Mouse (Mus musculus) stomach, embryonic 15.5 days (tissue): ENCODE measurements around the gene Tnrc6c. TPM values are rescaled to one million over a fixed set of nuclear protein-coding genes. Genes with fewer than 3 reads are reported as not detected.

Experiments used
- ATAC-seq: fragments of 200-750 bp; cut with Nextera tagmentation; 2 replicates; pipeline ENCODE4 v1.8.0; 2017; ENCODE audit warnings: low read depth, moderate number of reproducible peaks, moderate TSS enrichment; ENCODE audit not compliant: insufficient read depth, low FRiP score
- H3K27ac ChIP-seq: fragments of 300-500 bp; sonication (generic); 2 replicates; pipeline ENCODE4 v1.5.1; 2015; ENCODE audit warnings: mild to moderate bottlenecking, inconsistent platforms
- H3K27me3 ChIP-seq: fragments of 300-500 bp; sonication (generic); replicated peaks from 2 replicates; pipeline ENCODE4 v1.6.1; 2015; ENCODE audit warnings: inconsistent platforms
- H3K36me3 ChIP-seq: fragments of 300-500 bp; sonication (generic); 2 replicates; pipeline ENCODE4 v1.6.1; 2015; ENCODE audit warnings: inconsistent platforms
- H3K4me1 ChIP-seq: fragments of 300-500 bp; sonication (generic); 2 replicates; pipeline ENCODE4 v1.6.1; 2015; ENCODE audit warnings: inconsistent platforms
- H3K4me2 ChIP-seq: fragments of 300-500 bp; sonication (generic); 2 replicates; pipeline ENCODE4 v1.6.1; 2015; ENCODE audit warnings: mild to moderate bottlenecking, inconsistent platforms
- H3K4me3 ChIP-seq: fragments of 300-500 bp; sonication (generic); replicated peaks from 2 replicates; pipeline ENCODE4 v1.5.1; 2015; ENCODE audit warnings: inconsistent platforms
- H3K9ac ChIP-seq: fragments of 300-500 bp; sonication (generic); 2 replicates; pipeline ENCODE4 v1.6.1; 2015; ENCODE audit warnings: inconsistent platforms
- H3K9me3 ChIP-seq: fragments of 300-500 bp; sonication (generic); 2 replicates; pipeline ENCODE4 v1.6.1; 2016; ENCODE audit warnings: inconsistent platforms
- WGBS: fragments of 180-500 bp; shearing (Covaris S2); methylation state at CpG from one replicate; pipeline ENCODE4 v1.1.7; 2015; 5-methylcytosine and 5-hydroxymethylcytosine counted together
- polyA plus RNA-seq: library from polyadenylated mRNA; unstranded; fragments of >200 nt; fragmentation: Nextera tagmentation; extraction: Ambion mirVana; gene quantifications from 2 replicates; pipeline ENCODE4 v1.2.1, GENCODE M21; 2015

Tnrc6c gene
- polyA plus RNA-seq, 1 experiment from 2014 or later, result 12.2 TPM

GRCm38 (mm10) chr11:117803166-117803688 is 149.1 kb downstream of the Tnrc6c start:
- Histone ChIP-seq H3K27me3 (no peaks in the 10 kb centered on the region), H3K36me3 (no peaks in the 10 kb centered on the region), H3K4me2 (no peak overlapping the region), H3K9ac (no peak overlapping the region), H3K4me1 (peaks cover 3% of the 10 kb centered on the region), H3K9me3 (no peaks in the 10 kb centered on the region), H3K4me3 (no peak overlapping the region), H3K27ac (no peak overlapping the region)
- WGBS, result 90% methylated on average over 3 of the region's 3 CpGs
- no peak for ATAC-seq

DNA sequence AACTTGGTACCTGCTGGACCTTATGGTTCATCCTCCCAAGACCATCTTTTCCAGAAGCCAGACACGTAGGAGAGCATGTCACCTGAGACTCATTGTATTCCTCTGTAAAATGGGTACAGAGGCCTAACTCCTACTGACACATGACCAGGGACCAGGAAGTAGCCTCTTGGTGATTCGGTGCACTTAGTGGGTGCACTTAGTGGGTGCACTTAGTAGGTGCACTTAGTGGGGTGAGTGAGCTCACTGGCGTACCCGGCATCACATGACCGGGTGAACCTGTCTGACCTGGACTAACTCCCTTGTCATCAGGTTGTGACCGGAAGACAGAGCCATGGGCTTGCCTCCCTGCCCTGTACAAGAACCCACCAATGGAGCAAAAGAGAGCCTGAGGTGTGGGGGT is 152.7 kb downstream of the Tnrc6c start:
- no peak overlapping the region for H3K27ac ChIP-seq
- peaks cover 9% of the 10 kb centered on the region for H3K4me1 ChIP-seq
- no peak for ATAC-seq
- H3K4me2 ChIP-seq, result no peak overlapping the region
- H3K9ac ChIP-seq, result no peak overlapping the region
- no peaks in the 10 kb centered on the region for H3K36me3 ChIP-seq
- H3K9me3 ChIP-seq, result no peaks in the 10 kb centered on the region
- no peaks in the 10 kb centered on the region for H3K27me3 ChIP-seq
- WGBS, result 91% methylated on average over 6 of the region's 6 CpGs
- no peak overlapping the region for H3K4me3 ChIP-seq

DNA sequence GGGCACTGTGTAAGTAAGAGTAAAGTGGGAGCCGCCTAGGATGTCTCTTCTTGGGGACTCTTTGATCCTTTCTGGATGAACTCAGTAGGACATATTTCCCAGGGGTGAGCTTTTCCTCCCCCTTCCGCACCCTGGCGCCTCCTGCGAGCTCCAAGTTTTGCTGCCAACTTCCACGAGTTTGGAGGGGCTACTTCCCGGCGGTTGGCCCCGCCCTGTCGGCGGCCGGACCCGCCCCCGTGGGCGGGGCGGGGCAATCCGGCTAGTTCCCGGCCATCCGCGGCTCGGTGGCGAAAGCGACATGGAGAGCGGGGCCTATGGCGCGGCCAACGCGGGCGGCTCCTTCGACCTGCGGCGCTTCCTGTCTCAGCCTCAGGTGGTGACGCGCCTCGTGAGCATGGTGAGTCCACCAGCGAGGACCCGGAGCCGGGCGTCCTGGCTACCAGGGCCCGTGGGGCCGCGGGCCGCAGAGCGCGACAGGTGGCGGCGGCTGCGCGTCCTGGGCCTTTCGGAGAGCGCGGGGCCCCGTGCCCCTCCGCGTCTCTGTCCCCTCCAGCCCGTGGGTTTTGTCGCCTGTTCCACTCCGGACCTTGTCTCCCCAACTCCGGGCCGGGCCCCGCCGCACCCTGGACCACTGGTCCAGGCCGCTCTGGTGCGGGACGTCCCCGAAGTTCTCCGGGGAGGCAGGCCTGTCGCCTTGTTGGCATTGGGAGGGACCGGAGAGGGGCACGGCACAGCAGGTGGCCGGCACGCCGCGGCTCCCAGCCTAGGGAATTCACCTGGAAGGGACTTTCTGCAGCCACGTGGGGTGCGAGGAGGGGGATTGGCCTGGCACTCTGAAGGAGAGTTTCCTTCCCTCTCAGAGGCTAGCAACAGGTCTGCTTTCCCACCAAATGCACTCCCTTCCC is 155.6 kb downstream of the Tnrc6c start, which contains the start of the genes Gm20708 and Syngr2:
Gene Gm20708, plus strand, starts transcription at position 262 of the 905 bp plus-strand sequence.
Gene Syngr2, plus strand, starts transcription at position 262 of the 905 bp plus-strand sequence.
- Histone ChIP-seq H3K9me3 (no peaks in the 10 kb centered on the region), H3K27me3 (no peaks in the 10 kb centered on the region), H3K4me3 (peak within 1 kb of the TSS; percentile 79), H3K27ac (peak within 1 kb of the TSS; percentile 85), H3K4me1 (peaks cover 9% of the 10 kb centered on the region), H3K36me3 (peaks cover 17% of the 10 kb centered on the region; the same call in 1 of the 2 replicates), H3K9ac (peak within 1 kb of the TSS; percentile 70), H3K4me2 (peak within 1 kb of the TSS; percentile 91)
- ATAC-seq, result peak; percentile 61; the same call in 1 of the 2 replicates
- WGBS, result under 1% methylated on average over 73 of the region's 75 CpGs

DNA sequence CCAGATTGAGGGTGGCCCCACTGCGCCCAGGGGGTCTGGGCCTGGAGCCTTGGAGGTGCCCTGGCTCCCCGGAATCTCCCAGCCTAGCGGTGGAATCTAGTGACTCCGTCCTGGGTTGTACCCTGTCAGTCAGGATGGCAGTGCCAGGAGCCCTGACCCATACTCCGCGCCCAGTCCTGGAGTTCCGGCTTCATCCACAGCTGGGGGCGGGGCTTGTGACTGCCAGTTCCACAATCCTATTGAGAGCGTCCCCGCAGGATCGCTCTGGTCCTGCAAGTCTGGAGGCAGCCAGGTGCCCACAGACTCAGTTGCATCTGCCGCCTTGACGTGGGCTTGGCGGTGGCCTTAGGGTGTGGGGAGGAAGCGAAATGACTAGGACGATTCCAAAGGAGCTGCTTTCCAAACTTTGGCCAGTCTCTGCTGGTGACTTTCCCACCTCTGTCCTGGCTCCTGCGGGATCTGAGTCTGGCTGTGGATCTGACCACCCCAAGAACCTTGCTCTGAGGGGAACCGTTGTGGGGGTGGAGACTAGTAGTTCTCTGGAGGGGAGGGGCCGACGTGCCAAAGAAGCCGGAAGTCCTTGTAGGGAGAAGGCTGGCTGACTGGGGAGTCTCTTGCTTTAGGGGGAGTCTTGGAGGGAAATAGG is 156.4 kb downstream of the Tnrc6c start:
- Histone ChIP-seq H3K4me1 (peaks cover 9% of the 10 kb centered on the region), H3K36me3 (peaks cover 24% of the 10 kb centered on the region), H3K4me3 (peak overlapping the region; percentile 79), H3K9ac (peak overlapping the region; percentile 70), H3K4me2 (peak overlapping the region; percentile 91), H3K27me3 (no peaks in the 10 kb centered on the region), H3K27ac (peak overlapping the region; percentile 85), H3K9me3 (no peaks in the 10 kb centered on the region)
- ATAC-seq, result peak; percentile 81
- WGBS, result under 1% methylated on average over 21 of the region's 21 CpGs

Other genes starting within 250 kb of the Tnrc6c start
- not detected in 2 replicates for gene Gm11733, start 169.9 kb upstream of the Tnrc6c start, polyA plus RNA-seq
- 4.1 and 5.4 TPM in 2 replicates for gene Tmc8, start 127.8 kb downstream of the Tnrc6c start, polyA plus RNA-seq
- 28.3 and 29.4 TPM in 2 replicates for gene Tmc6, start 127.9 kb downstream of the Tnrc6c start, polyA plus RNA-seq
- 2.0 and 7.2 TPM in 2 replicates for gene 6030468B19Rik, start 143.4 kb downstream of the Tnrc6c start, polyA plus RNA-seq
- gene Gm20708, start 155.4 kb downstream of the Tnrc6c start, polyA plus RNA-seq, result 0.53 and 1.3 TPM in 2 replicates
- gene Syngr2, start 155.4 kb downstream of the Tnrc6c start, polyA plus RNA-seq, result 132 and 137 TPM in 2 replicates
- 7.2 and 7.4 TPM in 2 replicates for gene Afmid, start 171.6 kb downstream of the Tnrc6c start, polyA plus RNA-seq
- gene Tk1, start 171.8 kb downstream of the Tnrc6c start, polyA plus RNA-seq, result 139 and 142 TPM in 2 replicates
- 293 and 308 TPM in 2 replicates for gene Birc5, start 195.0 kb downstream of the Tnrc6c start, polyA plus RNA-seq
- gene Tmem235, start 206.5 kb downstream of the Tnrc6c start, polyA plus RNA-seq, result not detected in 2 replicates
- gene Tha1, start 219.2 kb downstream of the Tnrc6c start, polyA plus RNA-seq, result 7.1 and 7.2 TPM in 2 replicates